Mouse (Mus musculus) skeletal muscle tissue, adult 2 months (tissue): ENCODE data around the gene Pdia6.

Source experiments
- DNase-seq: peaks from one replicate; pipeline ENCODE4 v3.0.0-alpha.2; 2012; ENCODE audit warnings: low read depth, low spot score

Gene Pdia6

DNA sequence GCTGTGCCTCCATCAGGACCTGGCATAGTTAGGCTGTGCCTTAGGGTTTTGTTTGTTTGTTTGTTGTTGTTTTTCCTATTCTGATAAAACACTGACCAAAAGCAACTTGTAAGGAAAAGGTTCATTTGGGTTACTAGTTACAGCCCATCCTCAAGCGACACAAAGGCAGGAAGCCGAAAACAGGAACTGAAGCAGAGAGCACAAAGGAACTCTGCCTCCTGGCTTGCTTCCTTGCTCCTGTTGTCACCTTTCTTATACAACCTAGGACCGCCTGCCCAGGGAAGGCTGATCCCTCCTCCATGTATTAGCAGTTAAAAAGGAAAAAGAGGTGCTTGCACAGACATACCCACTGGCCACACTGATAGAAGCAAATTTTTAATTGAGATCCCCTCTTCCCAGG, 2.5 kb upstream of the Pdia6 start:
- DNase-seq, result no peak

DNA sequence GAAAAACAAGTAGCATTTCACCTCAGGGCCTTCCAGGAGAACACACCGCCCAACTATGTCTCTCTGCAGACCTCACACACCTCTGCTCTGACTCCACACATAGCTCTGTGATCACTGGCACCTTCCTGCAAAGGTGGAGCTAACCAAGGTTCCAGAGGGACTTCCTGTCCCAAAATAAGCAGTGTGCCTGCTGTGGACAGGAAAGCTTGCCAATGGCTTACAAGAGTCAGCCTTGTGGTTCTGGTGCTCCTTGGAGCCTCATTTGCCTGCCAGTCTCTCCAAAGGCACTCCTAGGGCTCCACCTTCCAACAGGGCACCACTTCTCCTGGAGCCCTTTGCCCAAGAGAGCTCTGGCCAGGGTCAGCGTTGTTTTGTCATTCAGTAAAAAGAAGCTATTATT, 1.5 kb upstream of the Pdia6 start:
- no peak for DNase-seq

GRCm38 (mm10) chr12:17266673-17266990, 287 bp downstream of the Pdia6 start:
- no peak for DNase-seq

GRCm38 (mm10) chr12:17267316-17267715, 971 bp downstream of the Pdia6 start:
- DNase-seq, result no peak

- no peak for DNase-seq
Observed at GRCm38 (mm10) chr12:17271272-17271671, 4.9 kb downstream of the Pdia6 start.

DNA sequence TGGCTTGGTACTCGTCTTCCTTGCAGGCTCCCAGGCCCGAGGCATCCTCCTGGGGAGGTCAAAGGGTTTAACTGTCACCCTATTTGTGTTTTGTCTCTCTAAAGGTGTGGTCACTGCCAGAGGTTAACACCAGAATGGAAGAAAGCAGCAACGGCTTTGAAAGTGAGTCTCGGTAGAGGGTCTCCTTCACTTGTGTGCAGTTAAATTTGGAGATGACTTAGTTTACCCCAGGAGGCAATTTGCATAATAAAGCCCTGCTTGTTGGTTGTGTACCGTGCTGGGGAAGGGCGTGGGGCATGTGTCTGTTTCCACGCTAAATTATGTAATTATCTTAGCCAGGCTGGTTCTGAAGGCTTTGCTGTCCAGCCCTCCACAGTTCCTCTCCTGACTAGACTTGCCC, 7.5 kb downstream of the Pdia6 start:
- DNase-seq, result no peak

- DNase-seq, result no peak
Observed at GRCm38 (mm10) chr12:17288496-17288895, 22.2 kb downstream of the Pdia6 start.

- no peak for DNase-seq
Observed at GRCm38 (mm10) chr12:17289060-17289459, 22.7 kb downstream of the Pdia6 start.

- no peak for DNase-seq
Observed at GRCm38 (mm10) chr12:17289913-17290312, 23.6 kb downstream of the Pdia6 start.

GRCm38 (mm10) chr12:17290569-17290968, 24.2 kb downstream of the Pdia6 start:
- no peak for DNase-seq

- DNase-seq, result no peak
Observed at GRCm38 (mm10) chr12:17296899-17297298, 30.6 kb downstream of the Pdia6 start.

DNA sequence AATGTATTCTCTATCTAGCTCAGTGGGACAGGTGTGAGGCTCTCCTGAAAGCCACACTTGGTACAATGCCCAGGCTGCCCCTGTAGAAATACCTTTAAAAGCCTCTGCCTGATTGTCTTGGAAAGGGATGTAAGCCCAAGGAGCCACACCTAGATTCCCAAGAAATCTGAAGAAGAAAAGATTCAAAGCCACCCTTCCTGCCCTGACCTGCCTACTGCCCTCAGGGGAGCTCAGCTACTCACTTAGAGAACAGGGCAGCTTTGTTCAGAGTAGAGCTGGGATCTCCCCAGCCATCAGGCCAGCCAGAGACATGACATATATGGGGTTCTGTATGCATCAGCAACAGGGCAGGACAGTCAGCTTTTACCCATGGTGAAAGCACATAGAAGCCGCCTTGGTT, 33.6 kb downstream of the Pdia6 start:
- no peak for DNase-seq

GRCm38 (mm10) chr12:17305445-17305844, 39.1 kb downstream of the Pdia6 start:
- peak; percentile 16 for DNase-seq

DNA sequence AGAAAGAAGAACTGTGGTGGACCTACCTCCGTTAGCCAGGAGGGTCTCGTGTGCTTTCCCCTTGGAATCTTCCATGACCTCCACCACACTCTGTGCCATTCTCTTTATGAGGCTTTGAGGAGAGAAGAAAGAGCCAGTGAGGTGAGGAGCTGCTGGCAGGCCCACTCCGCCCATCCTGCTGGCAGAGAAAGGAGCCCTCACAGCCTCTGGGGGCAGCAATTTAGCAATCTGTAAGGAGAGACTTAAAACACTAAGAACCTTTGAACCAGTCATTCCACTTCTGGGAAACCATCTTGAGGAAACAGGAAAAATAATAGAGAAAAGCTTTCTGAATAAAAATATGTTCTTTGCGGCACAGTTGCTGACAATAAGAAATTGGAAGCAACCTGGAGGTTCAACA, 41.9 kb downstream of the Pdia6 start:
- no peak for DNase-seq

DNA sequence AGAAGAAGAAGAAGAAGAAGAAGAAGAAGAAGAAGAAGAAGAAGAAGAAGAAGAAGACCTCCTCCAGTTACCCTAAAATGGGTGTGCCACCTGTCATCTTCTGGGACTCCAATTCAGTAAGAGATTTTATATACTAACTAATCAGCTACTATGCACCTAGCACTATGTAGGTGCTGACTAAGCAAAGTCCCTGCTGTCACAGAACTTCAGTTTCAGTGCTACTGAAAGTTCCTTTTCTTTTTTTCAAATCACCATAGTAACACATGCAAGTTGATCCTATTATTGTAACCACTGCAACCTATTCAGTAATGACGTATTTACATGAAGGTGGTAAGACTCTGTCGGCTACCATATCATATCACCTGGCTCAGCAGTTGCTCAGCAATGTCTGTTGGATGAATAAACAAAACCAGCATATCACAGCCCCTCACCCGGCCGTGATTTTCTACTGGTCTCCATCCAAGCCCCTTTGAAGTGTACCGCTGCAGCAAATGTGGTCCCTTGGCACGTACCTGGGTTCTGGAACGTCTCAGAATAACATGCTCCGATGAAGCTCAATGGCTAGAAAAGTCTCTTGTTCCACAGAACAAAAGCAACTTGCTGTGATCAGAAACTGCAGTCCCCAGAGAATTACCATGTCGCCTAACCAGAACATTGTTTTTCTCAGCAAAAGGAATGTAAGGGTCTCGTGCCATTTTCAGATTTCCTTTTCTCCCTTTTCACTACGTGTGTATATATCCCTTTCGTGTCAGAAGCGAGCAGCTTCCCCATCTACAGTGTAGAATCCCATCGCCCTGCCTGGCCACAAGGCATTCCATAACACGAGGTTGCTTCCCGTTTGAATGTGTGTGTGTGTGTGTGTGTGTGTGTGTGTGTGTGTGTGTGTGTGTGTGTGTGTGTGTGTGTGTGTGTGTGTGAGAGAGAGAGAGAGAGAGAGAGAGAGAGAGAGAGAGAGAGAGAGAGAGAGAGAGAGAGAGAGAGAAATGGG, 44.8 kb downstream of the Pdia6 start:
- no peak for DNase-seq

DNA sequence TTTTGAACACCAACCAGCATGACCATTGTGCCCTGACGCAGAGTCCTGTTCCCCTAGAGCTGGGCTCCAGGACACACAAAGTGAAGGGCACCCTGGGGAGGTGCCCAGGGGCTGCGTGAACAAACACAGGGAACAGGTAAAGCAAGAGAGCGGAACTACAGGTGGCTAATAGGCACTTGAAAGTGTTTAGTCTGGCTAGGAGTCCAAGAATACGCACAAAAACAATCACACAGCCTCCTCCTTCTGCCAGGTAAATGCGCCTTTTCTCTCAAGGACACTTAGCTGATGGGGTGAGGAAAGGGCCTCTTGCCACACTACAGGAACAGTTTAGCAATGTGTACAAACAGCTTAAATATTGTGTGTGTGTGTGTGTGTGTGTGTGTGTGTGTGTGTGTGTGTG, 49.8 kb downstream of the Pdia6 start:
- DNase-seq, result no peak

GRCm38 (mm10) chr12:17317970-17318369, 51.6 kb downstream of the Pdia6 start:
- no peak for DNase-seq

- DNase-seq, result no peak
Observed at GRCm38 (mm10) chr12:17318453-17318852, 52.1 kb downstream of the Pdia6 start.

- no peak for DNase-seq
Observed at GRCm38 (mm10) chr12:17324549-17325470, 58.5 kb downstream of the Pdia6 start.

GRCm38 (mm10) chr12:17329259-17329658, 62.9 kb downstream of the Pdia6 start, which contains the start of gene Atp6v1c2:
Gene Atp6v1c2, minus strand, starts transcription at chr12:17329359.
- no peak for DNase-seq

GRCm38 (mm10) chr12:17333459-17333858, 67.1 kb downstream of the Pdia6 start:
- no peak for DNase-seq
